Mouse (Mus musculus): ENCODE measurements around the gene Ptchd4. TPM values are rescaled to one million over a fixed set of nuclear protein-coding genes. Genes with fewer than 3 reads are reported as not detected.

Ptchd4 gene
- 0.81 and 1.8 TPM in 2 replicates for polyA plus RNA-seq (2012; rRNA removed)

GRCm38 (mm10) chr17:42315669-42316611 is at the start of gene Ptchd4:
TSS of gene Ptchd4 (plus strand) at chr17:42315947.
- peak; percentile 73 for DNase-seq (ENCODE audit: low read depth)
- TF ChIP-seq CTCF (IDR thresholded peaks at IDR 0.05; ENCODE audit: borderline replicate concordance, extremely low read depth, insufficient read depth, insufficient read length) (peak; percentile 36; the same call in 1 of the 2 replicates), POLR2A (IDR thresholded peaks at IDR 0.05; ENCODE audit: borderline replicate concordance, extremely low read depth, insufficient read depth, insufficient read length, poor library complexity, severe bottlenecking) (no peak)

DNA sequence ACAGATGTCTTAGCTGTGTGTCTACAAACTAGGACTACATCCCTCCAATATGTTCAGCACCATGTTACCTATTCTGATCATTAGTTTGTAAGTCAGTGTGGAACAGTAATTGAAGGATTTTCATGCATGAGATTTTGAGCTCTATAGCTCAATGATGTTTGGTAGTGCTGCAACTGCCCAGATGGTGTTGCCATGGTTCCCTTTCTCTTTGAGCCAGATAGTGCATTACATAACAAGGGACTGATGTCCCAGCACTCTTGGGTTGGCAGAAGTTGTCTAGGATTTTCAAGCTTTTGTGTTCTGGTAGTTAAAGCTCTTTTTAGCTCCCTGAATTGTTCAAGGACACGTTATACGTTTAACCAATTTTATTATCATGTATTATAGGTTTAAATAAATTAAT is 38.9 kb upstream of the Ptchd4 start:
- TF ChIP-seq CTCF (IDR thresholded peaks at IDR 0.05; ENCODE audit: borderline replicate concordance, extremely low read depth, insufficient read depth, insufficient read length), result no peak
- TF ChIP-seq POLR2A (IDR thresholded peaks at IDR 0.05; ENCODE audit: borderline replicate concordance, extremely low read depth, insufficient read depth, insufficient read length, poor library complexity, severe bottlenecking), result no peak
- no peak for DNase-seq (ENCODE audit: low read depth)

GRCm38 (mm10) chr17:42284391-42284790 is 31.4 kb upstream of the Ptchd4 start:
- TF ChIP-seq POLR2A (IDR thresholded peaks at IDR 0.05; ENCODE audit: borderline replicate concordance, extremely low read depth, insufficient read depth, insufficient read length, poor library complexity, severe bottlenecking) (no peak), CTCF (IDR thresholded peaks at IDR 0.05; ENCODE audit: borderline replicate concordance, extremely low read depth, insufficient read depth, insufficient read length) (no peak)
- DNase-seq (ENCODE audit: low read depth), result peak; percentile 37

DNA sequence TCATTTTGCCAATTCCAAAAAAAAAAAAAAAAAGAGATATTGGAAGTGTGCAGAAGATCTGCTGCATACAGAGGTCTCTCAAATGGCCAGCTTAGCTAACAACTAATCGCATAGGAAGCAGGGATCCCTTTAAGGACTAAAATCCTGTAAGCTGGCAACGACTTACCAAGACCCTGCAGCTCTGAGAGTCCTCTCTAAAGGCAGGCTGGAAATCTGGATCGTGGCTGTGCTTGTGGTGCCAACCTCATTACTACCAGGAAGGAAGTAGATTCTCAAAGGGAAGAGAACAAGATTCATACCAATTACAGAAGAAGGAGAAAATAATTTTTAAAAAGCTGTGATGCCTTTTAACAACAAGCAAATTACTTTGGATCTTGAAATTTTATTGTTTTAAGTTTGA is 29.5 kb upstream of the Ptchd4 start:
- no peak for TF ChIP-seq POLR2A (IDR thresholded peaks at IDR 0.05; ENCODE audit: borderline replicate concordance, extremely low read depth, insufficient read depth, insufficient read length, poor library complexity, severe bottlenecking)
- no peak for TF ChIP-seq CTCF (IDR thresholded peaks at IDR 0.05; ENCODE audit: borderline replicate concordance, extremely low read depth, insufficient read depth, insufficient read length)
- DNase-seq (ENCODE audit: low read depth), result no peak

GRCm38 (mm10) chr17:42290341-42290740 is 25.4 kb upstream of the Ptchd4 start:
- TF ChIP-seq POLR2A (IDR thresholded peaks at IDR 0.05; ENCODE audit: borderline replicate concordance, extremely low read depth, insufficient read depth, insufficient read length, poor library complexity, severe bottlenecking), result no peak
- no peak for TF ChIP-seq CTCF (IDR thresholded peaks at IDR 0.05; ENCODE audit: borderline replicate concordance, extremely low read depth, insufficient read depth, insufficient read length)
- no peak for DNase-seq (ENCODE audit: low read depth)

DNA sequence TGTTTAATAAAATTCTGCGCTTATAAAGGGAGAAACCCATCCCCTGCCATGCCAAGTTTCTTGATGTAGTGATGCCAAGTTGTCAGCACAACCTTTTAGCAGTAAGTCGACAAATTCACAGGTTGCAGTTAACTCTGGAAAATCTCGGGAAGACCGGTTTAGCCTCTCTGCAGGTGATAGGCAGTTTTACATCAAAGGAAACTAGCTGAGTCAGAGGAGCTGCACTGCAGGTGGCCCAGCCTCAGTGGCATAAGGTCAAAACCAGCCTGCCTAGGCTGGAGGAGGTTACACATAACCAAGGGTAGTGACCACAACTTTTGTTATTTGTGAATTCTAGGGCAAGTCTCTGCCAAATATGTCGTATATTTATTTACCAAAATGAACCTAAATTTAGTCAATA is 24.0 kb upstream of the Ptchd4 start:
- TF ChIP-seq CTCF (IDR thresholded peaks at IDR 0.05; ENCODE audit: borderline replicate concordance, extremely low read depth, insufficient read depth, insufficient read length) (no peak), POLR2A (IDR thresholded peaks at IDR 0.05; ENCODE audit: borderline replicate concordance, extremely low read depth, insufficient read depth, insufficient read length, poor library complexity, severe bottlenecking) (no peak)
- DNase-seq (ENCODE audit: low read depth), result no peak

- no peak for DNase-seq (ENCODE audit: low read depth)
- TF ChIP-seq POLR2A (IDR thresholded peaks at IDR 0.05; ENCODE audit: borderline replicate concordance, extremely low read depth, insufficient read depth, insufficient read length, poor library complexity, severe bottlenecking) (no peak), CTCF (IDR thresholded peaks at IDR 0.05; ENCODE audit: borderline replicate concordance, extremely low read depth, insufficient read depth, insufficient read length) (no peak)
These were observed 17.8 kb upstream of the Ptchd4 start for GRCm38 (mm10) chr17:42297986-42298385.

DNA sequence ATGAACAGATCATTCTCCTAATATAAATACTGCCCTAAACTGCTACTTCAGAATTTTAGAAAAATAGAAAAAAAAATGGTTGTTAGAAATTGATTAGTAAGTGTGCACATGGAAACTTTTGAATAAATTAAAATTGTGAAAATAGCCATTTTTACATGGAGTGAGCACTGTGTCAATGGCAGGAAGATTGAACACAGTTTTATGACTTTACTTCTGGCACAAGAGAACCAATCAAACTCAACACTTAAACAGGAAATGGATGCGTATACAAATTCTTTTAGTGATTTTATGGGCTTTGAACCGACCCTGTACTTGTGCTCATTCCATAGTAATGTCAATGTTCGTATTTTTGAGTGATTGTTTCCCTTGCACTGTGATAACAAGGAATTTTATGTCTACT is 16.1 kb upstream of the Ptchd4 start:
- TF ChIP-seq CTCF (IDR thresholded peaks at IDR 0.05; ENCODE audit: borderline replicate concordance, extremely low read depth, insufficient read depth, insufficient read length), result no peak
- no peak for TF ChIP-seq POLR2A (IDR thresholded peaks at IDR 0.05; ENCODE audit: borderline replicate concordance, extremely low read depth, insufficient read depth, insufficient read length, poor library complexity, severe bottlenecking)
- DNase-seq (ENCODE audit: low read depth), result no peak

DNA sequence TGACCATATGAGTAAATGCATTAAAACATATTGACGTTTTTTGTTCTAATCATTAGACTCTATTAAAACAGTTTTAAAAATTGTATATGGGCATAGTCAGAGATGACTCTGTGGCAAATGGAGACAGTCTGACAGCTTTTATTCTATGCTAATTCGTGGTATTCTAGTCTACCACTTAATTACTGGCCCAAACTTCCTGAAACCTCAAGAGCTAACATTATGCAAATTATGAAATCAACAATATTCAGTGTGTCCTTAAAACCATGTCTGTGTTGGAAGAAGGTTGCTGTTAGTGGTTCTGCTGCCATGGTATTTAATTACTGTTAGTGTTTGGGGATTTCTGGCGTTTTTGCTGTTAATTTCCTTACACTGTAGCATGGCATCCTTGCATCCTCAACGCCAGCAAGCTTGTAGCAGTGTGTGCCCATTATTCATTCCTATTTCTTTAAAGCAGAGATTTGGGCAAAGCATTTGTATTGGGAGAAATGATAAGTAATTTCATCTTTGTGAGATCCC is 12.6 kb upstream of the Ptchd4 start:
- peak; percentile 54 for DNase-seq (ENCODE audit: low read depth)
- TF ChIP-seq CTCF (IDR thresholded peaks at IDR 0.05; ENCODE audit: borderline replicate concordance, extremely low read depth, insufficient read depth, insufficient read length) (no peak), POLR2A (IDR thresholded peaks at IDR 0.05; ENCODE audit: borderline replicate concordance, extremely low read depth, insufficient read depth, insufficient read length, poor library complexity, severe bottlenecking) (no peak)

DNA sequence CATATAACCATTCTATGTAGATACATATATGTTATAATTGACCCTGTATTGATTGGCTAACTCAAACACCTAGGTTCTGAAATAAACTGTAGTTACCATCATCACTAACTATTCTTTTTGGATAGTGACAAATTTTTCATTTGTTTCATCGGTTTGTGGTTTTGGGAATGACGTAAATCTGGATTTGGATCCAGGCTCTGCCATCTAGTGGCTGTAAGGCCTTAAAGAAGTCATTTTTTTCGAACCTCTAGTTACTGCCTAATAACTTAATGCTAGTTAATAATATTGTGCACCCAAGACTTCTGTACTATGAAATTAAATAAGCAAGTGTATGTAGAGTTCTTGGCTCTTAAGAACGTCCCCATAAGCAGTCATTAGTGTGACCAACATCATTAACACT is 11.5 kb upstream of the Ptchd4 start:
- DNase-seq (ENCODE audit: low read depth), result peak; percentile 49
- TF ChIP-seq POLR2A (IDR thresholded peaks at IDR 0.05; ENCODE audit: borderline replicate concordance, extremely low read depth, insufficient read depth, insufficient read length, poor library complexity, severe bottlenecking) (no peak), CTCF (IDR thresholded peaks at IDR 0.05; ENCODE audit: borderline replicate concordance, extremely low read depth, insufficient read depth, insufficient read length) (peak; percentile 14; the same call in 1 of the 2 replicates)

- DNase-seq (ENCODE audit: low read depth), result no peak
- no peak for TF ChIP-seq CTCF (IDR thresholded peaks at IDR 0.05; ENCODE audit: borderline replicate concordance, extremely low read depth, insufficient read depth, insufficient read length)
- TF ChIP-seq POLR2A (IDR thresholded peaks at IDR 0.05; ENCODE audit: borderline replicate concordance, extremely low read depth, insufficient read depth, insufficient read length, poor library complexity, severe bottlenecking), result no peak
These were observed 8.7 kb upstream of the Ptchd4 start for GRCm38 (mm10) chr17:42307001-42307400.
